Mouse (Mus musculus) lung, postnatal 10 days (tissue): ENCODE measurements around the gene Nfx1.

Experiments
- DNase-seq: peaks from one replicate; pipeline ENCODE4 v3.0.0; 2021

The Nfx1 gene

GRCm38 (mm10) chr4:41048926-41049325 lies 78.2 kb downstream of the Nfx1 start:
- no peak for DNase-seq

GRCm38 (mm10) chr4:41050726-41051675 lies 80.3 kb downstream of the Nfx1 start:
- DNase-seq: peak; percentile 92

- DNase-seq: no peak
Observed at GRCm38 (mm10) chr4:41051781-41052180, 81.1 kb downstream of the Nfx1 start.

GRCm38 (mm10) chr4:41055111-41055510 lies 84.4 kb downstream of the Nfx1 start:
- peak; percentile 45 for DNase-seq

GRCm38 (mm10) chr4:41056253-41056652 lies 85.5 kb downstream of the Nfx1 start:
- DNase-seq: no peak

- no peak for DNase-seq
Observed at GRCm38 (mm10) chr4:41056742-41057332, 86.1 kb downstream of the Nfx1 start.

GRCm38 (mm10) chr4:41057361-41057760 lies 86.7 kb downstream of the Nfx1 start:
- DNase-seq: no peak

- no peak for DNase-seq
Observed at GRCm38 (mm10) chr4:41063351-41063750, 92.6 kb downstream of the Nfx1 start.

GRCm38 (mm10) chr4:41063894-41064673 lies 93.4 kb downstream of the Nfx1 start:
- DNase-seq: peak; percentile 33

GRCm38 (mm10) chr4:41065196-41065595 lies 94.5 kb downstream of the Nfx1 start:
- DNase-seq: no peak

- DNase-seq: no peak
Observed at GRCm38 (mm10) chr4:41071500-41072429, 101.1 kb downstream of the Nfx1 start.

GRCm38 (mm10) chr4:41073008-41073817 lies 102.5 kb downstream of the Nfx1 start:
- DNase-seq: no peak

GRCm38 (mm10) chr4:41074461-41074860 lies 103.8 kb downstream of the Nfx1 start:
- DNase-seq: peak; percentile 21
